Mouse (Mus musculus) liver, embryonic 11.5 days (tissue): ENCODE measurements at regions not wholly inside any gene's neighbourhood (a gene's known extent, or its start where the extent isn't known, plus 50 kb on each side); places are given as distances from the start of the nearest gene placed in this dataset.

Experiments
- ATAC-seq: fragments of 200-750 bp; cut with Nextera tagmentation; replicated peaks from 2 replicates; pipeline ENCODE4 v1.8.0; 2017; ENCODE audit warnings: moderate number of reproducible peaks, mild to moderate bottlenecking, moderate TSS enrichment, moderate library complexity; ENCODE audit not compliant: low FRiP score
- DNase-seq: peaks from one replicate; pipeline ENCODE4 v3.0.0-alpha.2; 2017; ENCODE audit warnings: low spot score
- H3K27ac ChIP-seq: fragments of 300-500 bp; sonication (generic); 2 replicates; pipeline ENCODE4 v1.5.1; 2014; ENCODE audit warnings: mild to moderate bottlenecking, low read depth, low read length, control low read depth
- H3K27me3 ChIP-seq: fragments of 300-500 bp; sonication (generic); replicated peaks from 2 replicates; pipeline ENCODE4 v1.6.1; 2014; ENCODE audit warnings: low read length, mixed read lengths; ENCODE audit not compliant: control insufficient read depth, insufficient read depth
- H3K36me3 ChIP-seq: fragments of 300-500 bp; sonication (generic); 2 replicates; pipeline ENCODE4 v1.6.1; 2014; ENCODE audit warnings: mild to moderate bottlenecking, low read length, moderate library complexity, mixed read lengths; ENCODE audit not compliant: control insufficient read depth, insufficient read depth
- H3K4me1 ChIP-seq: fragments of 300-500 bp; sonication (generic); replicated peaks from 2 replicates; pipeline ENCODE4 v1.6.1; 2014; ENCODE audit warnings: low read length, mixed read lengths; ENCODE audit not compliant: control insufficient read depth, insufficient read depth
- H3K4me2 ChIP-seq: fragments of 300-500 bp; sonication (generic); 2 replicates; pipeline ENCODE4 v1.6.1; 2014; ENCODE audit warnings: mild to moderate bottlenecking, control low read depth, moderate library complexity
- H3K4me3 ChIP-seq: fragments of 300-500 bp; sonication (generic); 2 replicates; pipeline ENCODE4 v1.5.1; 2014; ENCODE audit warnings: low read depth, low read length, control low read depth
- H3K9ac ChIP-seq: fragments of 300-500 bp; sonication (generic); 2 replicates; pipeline ENCODE4 v1.6.1; 2014; ENCODE audit warnings: low read depth, low read length, control low read depth
- H3K9me3 ChIP-seq: fragments of 300-500 bp; sonication (generic); 2 replicates; pipeline ENCODE4 v1.6.1; 2016; ENCODE audit warnings: low read length, inconsistent platforms, mixed read lengths; ENCODE audit not compliant: control insufficient read depth
- WGBS: fragments of 180-500 bp; shearing (Covaris S2); extraction: QIAGEN DNeasy Blood & Tissue Kit; methylation state at CpG from one replicate; pipeline ENCODE4 v1.1.7; 2014; 5-methylcytosine and 5-hydroxymethylcytosine counted together

DNA sequence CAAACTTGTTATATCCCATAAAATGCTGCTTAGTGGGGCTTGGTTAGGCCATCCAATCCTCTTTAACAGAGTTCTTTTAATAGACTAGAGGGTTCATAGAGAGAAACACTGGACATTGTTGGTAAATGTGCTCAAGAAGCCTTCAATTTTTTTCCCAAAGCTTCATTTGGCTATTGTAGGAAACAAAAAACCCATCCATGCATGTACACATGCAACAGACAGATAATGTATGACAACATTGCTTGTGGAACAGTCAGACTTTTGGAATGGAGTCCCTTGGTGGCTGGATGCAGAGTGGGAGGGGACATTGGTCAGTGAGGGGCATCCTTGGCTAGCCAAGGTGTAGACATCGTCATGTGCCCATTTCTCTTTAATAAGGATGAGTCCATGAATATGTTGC lies 588.8 kb upstream of the Nrp1 start:
- Histone ChIP-seq H3K9me3 (no peaks in the 10 kb centered on the region), H3K4me1 (no peaks in the 10 kb centered on the region), H3K9ac (no peak overlapping the region), H3K36me3 (no peaks in the 10 kb centered on the region), H3K4me2 (no peak overlapping the region), H3K4me3 (no peak overlapping the region), H3K27me3 (no peaks in the 10 kb centered on the region), H3K27ac (no peak overlapping the region)
- ATAC-seq (no peak), DNase-seq (no peak)
- 94% methylated on average over 1 of the region's 1 CpGs for WGBS

DNA sequence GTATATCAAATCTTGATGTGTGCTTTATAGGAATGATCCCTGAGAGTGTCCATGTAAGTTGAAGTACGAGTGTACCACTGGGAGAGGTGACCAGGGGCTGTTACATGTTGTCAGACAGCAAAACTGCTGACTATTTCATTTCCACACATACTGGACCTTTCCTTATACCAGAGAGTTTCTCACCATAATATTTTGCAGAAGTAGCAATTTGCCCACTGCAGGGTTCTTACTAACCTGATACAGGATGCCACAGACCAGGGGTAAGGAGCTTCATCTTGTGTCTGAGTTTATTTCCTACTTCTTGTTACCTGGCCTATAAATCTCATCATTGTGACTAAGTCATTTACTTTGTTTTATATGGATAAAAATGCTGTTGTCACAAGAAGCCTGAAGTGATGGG lies 586.6 kb upstream of the Nrp1 start:
- Histone ChIP-seq H3K9me3 (no peaks in the 10 kb centered on the region), H3K27ac (no peak overlapping the region), H3K4me1 (no peaks in the 10 kb centered on the region), H3K4me2 (no peak overlapping the region), H3K27me3 (no peaks in the 10 kb centered on the region), H3K4me3 (no peak overlapping the region), H3K9ac (no peak overlapping the region), H3K36me3 (no peaks in the 10 kb centered on the region)
- no peak for DNase-seq
- 64% methylated on average over 1 of the region's 1 CpGs for WGBS
- ATAC-seq: no peak

DNA sequence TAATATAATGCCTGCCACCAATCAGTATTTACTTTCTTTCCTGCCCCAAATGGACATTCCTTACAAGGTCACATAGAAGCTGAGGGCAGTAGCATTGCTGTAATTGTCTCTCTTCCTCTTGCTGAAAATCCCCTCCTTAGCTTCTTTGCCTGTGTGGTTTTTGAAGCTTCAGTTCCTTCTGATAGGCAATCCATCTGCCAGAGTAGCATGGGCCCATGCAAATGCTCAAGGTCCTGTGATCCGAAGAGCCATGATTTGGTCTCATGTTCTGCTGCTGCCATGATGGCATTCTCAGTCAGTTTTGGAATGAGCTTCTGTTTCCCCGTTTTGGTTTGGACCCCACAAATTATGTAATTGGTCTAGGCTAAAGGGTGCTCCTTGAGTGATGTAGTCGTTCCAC lies 586.0 kb upstream of the Nrp1 start:
- no peaks in the 10 kb centered on the region for H3K27me3 ChIP-seq
- H3K9ac ChIP-seq: no peak overlapping the region
- H3K4me2 ChIP-seq: no peak overlapping the region
- H3K4me1 ChIP-seq: no peaks in the 10 kb centered on the region
- 81% methylated on average over 3 of the region's 3 CpGs for WGBS
- no peaks in the 10 kb centered on the region for H3K9me3 ChIP-seq
- no peak for DNase-seq
- H3K36me3 ChIP-seq: no peaks in the 10 kb centered on the region
- ATAC-seq: no peak
- H3K4me3 ChIP-seq: no peak overlapping the region
- no peak overlapping the region for H3K27ac ChIP-seq

DNA sequence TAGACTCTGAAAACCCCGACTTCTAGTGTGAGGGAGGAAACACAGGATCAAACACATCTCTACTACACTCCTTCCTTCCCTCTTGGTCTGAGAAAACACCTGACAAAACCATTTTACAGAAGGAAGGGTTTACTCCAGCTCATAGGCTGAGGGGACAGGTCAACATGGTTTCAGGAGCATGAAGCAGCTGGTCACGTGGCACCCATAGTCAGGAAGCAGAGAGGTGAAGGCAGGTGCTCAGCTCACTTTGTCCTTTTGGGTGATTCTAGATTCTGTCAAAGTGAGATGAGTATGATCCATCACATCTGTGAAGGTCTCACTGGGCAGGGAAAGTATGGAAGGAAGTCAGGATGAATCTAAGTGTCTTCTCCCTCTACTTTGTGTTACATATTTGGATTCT lies 585.5 kb upstream of the Nrp1 start:
- Histone ChIP-seq H3K4me2 (no peak overlapping the region), H3K9me3 (no peaks in the 10 kb centered on the region), H3K27me3 (no peaks in the 10 kb centered on the region), H3K9ac (no peak overlapping the region), H3K4me1 (no peaks in the 10 kb centered on the region), H3K27ac (no peak overlapping the region), H3K36me3 (no peaks in the 10 kb centered on the region), H3K4me3 (no peak overlapping the region)
- DNase-seq (no peak), ATAC-seq (no peak)
- WGBS: 62% methylated on average over 2 of the region's 2 CpGs

DNA sequence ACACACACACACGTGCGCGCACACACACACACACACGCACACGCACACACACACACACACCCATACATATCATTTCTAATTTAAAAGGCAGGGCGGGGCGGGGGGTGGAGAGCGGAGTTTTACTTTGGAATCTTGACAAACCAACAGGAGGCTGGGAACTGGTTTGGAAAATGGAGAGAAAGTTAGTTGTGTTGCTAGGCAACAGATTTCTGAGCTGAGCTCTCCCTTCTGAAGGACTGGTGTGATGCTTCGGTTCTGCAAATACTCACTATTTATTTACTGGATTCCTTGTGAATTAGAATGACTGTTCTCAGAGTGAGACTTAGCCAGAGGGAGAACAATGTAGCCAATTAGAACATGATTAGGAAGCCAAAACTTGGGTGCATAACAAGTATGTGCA lies 583.8 kb upstream of the Nrp1 start:
- Histone ChIP-seq H3K27ac (no peak overlapping the region), H3K4me1 (no peaks in the 10 kb centered on the region), H3K9me3 (no peaks in the 10 kb centered on the region), H3K9ac (no peak overlapping the region), H3K4me2 (no peak overlapping the region), H3K27me3 (no peaks in the 10 kb centered on the region), H3K36me3 (no peaks in the 10 kb centered on the region), H3K4me3 (no peak overlapping the region)
- no peak for ATAC-seq
- 91% methylated on average over 9 of the region's 9 CpGs for WGBS
- DNase-seq: no peak

DNA sequence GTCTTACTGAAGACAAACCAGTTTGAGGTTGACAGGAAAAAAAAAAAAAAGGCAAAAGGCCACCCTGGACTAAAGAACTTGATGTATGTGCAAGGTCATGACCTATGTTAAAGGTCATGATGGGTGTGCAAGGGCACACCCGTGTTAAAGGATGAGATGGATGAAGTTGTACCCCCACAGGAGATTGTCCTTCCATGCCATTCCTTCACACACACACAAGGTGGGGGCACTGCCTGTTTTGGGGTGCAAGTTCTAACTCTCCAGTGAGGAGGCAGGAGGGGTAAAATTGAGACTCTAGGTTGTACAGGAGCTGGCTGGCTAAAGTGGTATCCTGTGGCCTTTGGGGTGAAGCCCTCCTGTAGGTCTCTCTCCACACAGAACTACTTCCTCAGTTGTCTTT lies 583.2 kb upstream of the Nrp1 start:
- H3K36me3 ChIP-seq: no peaks in the 10 kb centered on the region
- no peak overlapping the region for H3K4me3 ChIP-seq
- no peak for ATAC-seq
- WGBS: 48% methylated on average over 1 of the region's 1 CpGs
- no peaks in the 10 kb centered on the region for H3K9me3 ChIP-seq
- H3K27me3 ChIP-seq: no peaks in the 10 kb centered on the region
- no peak for DNase-seq
- no peak overlapping the region for H3K9ac ChIP-seq
- H3K4me2 ChIP-seq: no peak overlapping the region
- no peak overlapping the region for H3K27ac ChIP-seq
- H3K4me1 ChIP-seq: no peaks in the 10 kb centered on the region

DNA sequence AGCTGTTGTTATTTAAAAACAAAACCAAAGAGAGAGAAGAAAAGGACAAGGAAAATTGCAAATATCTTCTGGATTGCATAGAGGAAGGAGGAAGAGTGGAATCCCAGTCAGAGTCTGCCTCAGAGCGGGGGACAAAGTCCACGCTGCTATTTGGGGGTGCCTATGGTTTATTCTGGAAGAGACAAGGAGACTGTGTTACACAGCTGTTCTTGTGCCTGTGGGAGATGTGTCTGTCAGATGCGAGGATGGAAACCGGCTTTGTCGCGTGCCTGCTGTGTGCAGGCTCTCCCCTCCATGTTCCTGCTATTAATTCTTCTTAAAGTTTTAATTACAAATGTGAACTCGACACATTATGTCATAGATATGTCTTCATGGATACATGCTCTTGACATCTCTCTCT lies 582.7 kb upstream of the Nrp1 start:
- Histone ChIP-seq H3K9me3 (no peaks in the 10 kb centered on the region), H3K9ac (no peak overlapping the region), H3K4me1 (no peaks in the 10 kb centered on the region), H3K4me2 (no peak overlapping the region), H3K27me3 (no peaks in the 10 kb centered on the region), H3K27ac (no peak overlapping the region), H3K4me3 (no peak overlapping the region), H3K36me3 (no peaks in the 10 kb centered on the region)
- DNase-seq (no peak), ATAC-seq (no peak)
- 63% methylated on average over 7 of the region's 7 CpGs for whole genome bisulfite sequencing

DNA sequence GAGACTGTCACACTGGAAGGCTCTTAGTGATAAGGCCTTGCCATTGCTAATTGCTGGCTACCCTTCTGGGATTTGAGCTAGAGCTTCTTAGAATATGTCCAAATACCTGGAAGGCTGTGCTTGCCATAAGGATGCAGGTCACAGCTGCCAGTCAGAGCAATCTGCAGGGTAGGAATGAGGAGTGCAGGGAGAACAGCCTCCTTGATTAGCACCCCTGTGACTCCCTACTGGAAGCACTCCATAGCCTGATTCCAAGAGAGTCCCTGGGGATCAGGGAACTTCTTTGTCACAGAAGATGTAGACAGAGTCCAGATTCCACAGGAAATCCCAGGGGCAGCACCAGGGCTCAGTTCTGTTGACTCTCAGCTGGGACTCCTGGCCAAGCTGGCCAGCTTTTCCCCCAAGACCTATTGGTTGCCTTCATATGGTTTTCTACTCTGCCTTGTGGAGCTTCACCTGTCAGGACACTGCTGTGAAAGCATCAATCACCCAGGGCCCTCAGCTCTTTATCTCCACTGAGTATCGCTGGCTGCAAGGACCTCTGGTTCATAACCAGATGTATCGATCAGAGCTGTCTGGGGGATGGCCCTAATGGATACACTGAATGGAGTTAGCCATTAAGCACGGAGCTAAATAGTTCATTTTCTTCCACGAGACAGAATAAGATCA lies 579.9 kb upstream of the Nrp1 start:
- 52% methylated on average over 4 of the region's 4 CpGs for WGBS
- Histone ChIP-seq H3K9ac (no peak overlapping the region), H3K4me3 (no peak overlapping the region), H3K9me3 (no peaks in the 10 kb centered on the region), H3K27ac (no peak overlapping the region), H3K4me1 (no peaks in the 10 kb centered on the region), H3K27me3 (no peaks in the 10 kb centered on the region), H3K36me3 (no peaks in the 10 kb centered on the region), H3K4me2 (no peak overlapping the region)
- ATAC-seq (no peak), DNase-seq (no peak)

DNA sequence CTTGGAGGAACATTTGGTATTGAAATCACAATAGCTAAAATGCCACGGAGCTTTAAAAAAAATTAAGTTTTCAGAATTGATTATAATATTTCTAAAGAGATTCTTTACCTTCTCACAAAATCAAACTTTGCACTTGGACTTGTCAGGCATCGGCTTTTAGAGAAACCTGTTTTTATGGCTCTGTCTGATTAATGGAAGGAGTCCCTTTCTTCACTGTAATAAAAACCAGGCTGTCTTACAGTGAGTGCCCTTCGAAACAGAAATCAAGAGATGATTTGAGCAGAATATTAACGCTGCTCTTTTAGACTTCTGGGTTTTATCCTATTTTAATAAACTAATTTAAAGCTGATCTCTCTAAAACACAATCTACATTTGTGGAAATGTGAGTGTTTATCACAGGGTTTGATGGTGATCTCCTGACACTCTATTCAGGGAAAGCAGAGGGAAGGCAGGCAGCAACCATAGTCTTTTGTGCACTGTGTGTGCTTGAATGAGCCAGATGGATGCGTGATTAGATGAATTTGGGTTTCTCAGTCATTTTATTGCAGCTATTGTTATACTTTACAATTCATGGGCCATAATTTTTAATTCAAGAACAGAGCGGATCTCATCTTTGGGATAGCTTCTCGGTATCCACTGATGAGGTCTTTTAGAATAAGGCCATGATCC lies 579.2 kb upstream of the Nrp1 start:
- H3K4me1 ChIP-seq: no peaks in the 10 kb centered on the region
- H3K36me3 ChIP-seq: no peaks in the 10 kb centered on the region
- H3K9ac ChIP-seq: no peak overlapping the region
- H3K27ac ChIP-seq: no peak overlapping the region
- ATAC-seq (no peak), DNase-seq (no peak)
- H3K27me3 ChIP-seq: no peaks in the 10 kb centered on the region
- no peak overlapping the region for H3K4me3 ChIP-seq
- no peak overlapping the region for H3K4me2 ChIP-seq
- 80% methylated on average over 7 of the region's 7 CpGs for WGBS
- no peaks in the 10 kb centered on the region for H3K9me3 ChIP-seq
